Mouse (Mus musculus): Measurements from ENCODE around the gene Gm10031.

DNA sequence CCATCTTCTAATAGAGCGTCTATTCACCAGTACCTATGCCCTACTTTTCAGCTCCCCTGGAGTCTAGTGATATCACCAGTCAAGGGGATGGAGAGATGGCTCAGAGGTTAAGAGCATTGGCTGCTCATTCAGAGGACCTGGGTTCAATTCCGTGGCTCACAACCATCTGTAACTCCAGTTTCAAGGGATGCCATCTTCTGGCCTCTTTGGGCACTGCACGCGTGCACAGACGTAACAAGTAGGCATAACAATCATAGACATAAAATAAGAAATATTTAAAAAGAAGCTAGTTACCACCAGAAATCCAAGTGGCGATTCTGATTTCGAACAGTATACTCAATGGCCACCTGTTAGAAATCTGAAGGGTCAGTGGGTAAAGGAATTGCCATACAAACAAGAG is 36.3 kb upstream of the Gm10031 start:
- no peak for TF ChIP-seq CTCF (IDR thresholded peaks at IDR 0.05; ENCODE audit: low read depth, low read length)
- TF ChIP-seq POLR2A (IDR thresholded peaks at IDR 0.05; ENCODE audit: borderline replicate concordance, low read depth, low read length): no peak

Measured in bone marrow macrophage, adult 2 months (primary cell).